Mouse (Mus musculus) frontal cortex, postnatal 10 days (tissue): ENCODE measurements around the gene Mindy4.
"Not testable (repeated sequence)": the region's sequence is repeated elsewhere in the genome, so short reads cannot be mapped to it uniquely, and the experiment has no call there.

Experiments
- DNase-seq, 2 experiments: peaks; one replicate each; pipeline ENCODE4 v3.0.0; 2022; ENCODE audit warnings: low spot score in 2 of 2, mixed read lengths in 1 of 2

Mindy4 gene

DNA sequence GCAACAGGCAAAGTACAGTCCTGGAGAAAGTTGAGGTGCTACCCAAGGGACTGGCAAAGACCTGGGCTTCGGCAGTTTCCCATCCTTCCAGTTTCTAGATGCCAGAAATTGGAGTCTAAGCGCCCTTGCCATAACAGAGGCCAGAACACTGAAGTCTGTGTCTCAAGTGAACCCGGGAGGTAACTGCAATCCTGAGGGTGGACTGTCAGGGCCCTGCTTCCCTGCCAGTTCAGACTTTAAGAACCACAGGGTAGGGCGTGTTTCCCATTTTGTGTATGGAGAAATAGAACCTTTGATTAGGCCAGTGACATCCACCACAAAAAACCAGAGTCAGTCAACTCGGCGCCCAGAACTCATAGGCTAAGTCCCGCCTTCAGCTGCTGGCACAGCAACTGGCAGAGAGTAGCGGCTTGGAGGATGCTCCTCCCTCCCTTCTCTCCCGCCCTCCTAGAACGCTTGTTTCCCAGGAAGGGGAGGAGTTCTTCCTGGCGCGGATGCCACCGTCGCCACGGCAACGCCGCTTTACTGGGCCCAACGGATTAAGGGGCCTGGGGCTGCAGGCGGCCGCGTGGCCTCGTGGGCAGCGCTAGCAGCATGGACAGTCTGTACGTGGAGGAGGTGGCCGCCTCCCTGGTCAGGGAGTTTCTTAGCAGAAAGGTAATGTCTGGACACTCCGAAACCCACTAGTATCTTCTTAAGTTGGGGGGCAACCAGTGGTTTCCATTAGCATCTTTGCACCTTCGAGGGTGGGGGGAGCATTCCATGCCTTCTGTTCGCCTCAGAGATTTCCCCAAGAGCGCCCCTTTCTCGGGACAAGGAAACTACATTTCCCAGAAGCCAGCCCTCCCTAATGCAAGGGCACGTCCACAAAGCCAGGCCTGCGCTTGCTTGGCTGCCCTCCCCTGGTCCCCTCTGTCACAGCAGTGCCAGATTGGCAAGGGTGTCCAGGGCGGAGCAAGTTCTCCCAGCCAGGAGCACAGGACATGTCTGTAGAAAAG is at the start of gene Mindy4:
Gene Mindy4, plus strand, starts transcription at position 471 of the 998 bp plus-strand sequence.
- DNase-seq: peak; percentile 86 to 87

GRCm38 (mm10) chr6:55159256-55159655 is 43.9 kb upstream of the Mindy4 start:
- DNase-seq: no peak

GRCm38 (mm10) chr6:55161311-55161761 is 41.8 kb upstream of the Mindy4 start:
- peak; percentile 30 to 53 for DNase-seq

DNA sequence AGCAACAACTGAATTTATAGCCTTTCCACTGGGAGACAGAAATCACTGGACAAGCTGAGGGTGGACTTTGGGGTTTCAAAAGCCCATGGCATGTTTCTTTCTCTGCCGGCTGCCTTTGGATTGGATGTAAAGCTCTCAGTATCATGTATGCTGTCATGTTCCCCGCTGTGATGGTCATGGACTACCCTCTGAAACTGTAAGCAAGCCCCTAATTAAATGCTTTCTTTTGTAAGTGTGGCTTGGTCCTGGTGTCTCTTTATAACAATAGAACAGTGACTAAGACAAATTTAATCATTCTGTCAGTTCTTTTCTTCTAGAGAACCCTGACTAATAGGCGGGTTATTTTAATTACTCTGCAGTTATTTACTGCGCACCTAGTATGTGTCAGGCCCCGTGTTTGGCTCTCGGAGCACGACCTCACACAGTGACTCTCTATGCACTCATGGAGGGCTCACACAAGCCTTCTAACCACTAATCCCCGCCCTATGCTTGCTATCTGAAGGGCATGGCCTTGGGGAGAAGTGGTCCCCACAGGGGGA is 40.1 kb upstream of the Mindy4 start:
- DNase-seq: no peak

- DNase-seq: peak; percentile 38 to 66
Observed at GRCm38 (mm10) chr6:55166777-55167463, 36.3 kb upstream of the Mindy4 start.

DNA sequence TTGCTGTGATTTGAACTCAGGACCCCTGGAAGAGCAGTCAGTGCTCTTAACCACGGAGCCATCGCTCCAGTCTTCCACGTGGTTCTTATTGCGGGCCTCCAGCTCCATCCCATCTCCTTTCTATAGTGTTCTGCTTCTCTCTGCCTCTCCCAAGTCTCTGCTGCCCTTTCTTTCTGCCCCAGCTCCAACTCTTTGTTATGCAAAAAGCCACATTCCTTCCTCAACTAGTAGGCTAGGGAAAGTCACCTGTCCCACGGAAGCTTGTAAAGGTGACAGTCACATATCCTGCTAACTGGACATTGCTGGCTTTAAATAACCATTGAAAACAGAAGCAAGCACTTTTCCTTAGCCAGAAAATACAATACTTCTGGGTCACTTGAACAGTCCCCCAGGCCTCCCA is 33.4 kb upstream of the Mindy4 start:
- DNase-seq: no peak

GRCm38 (mm10) chr6:55171638-55172037 is 31.5 kb upstream of the Mindy4 start:
- DNase-seq: no peak

GRCm38 (mm10) chr6:55173171-55173570 is 30.0 kb upstream of the Mindy4 start:
- no peak for DNase-seq

- no peak for DNase-seq
Observed at GRCm38 (mm10) chr6:55173941-55174349, 29.2 kb upstream of the Mindy4 start.

DNA sequence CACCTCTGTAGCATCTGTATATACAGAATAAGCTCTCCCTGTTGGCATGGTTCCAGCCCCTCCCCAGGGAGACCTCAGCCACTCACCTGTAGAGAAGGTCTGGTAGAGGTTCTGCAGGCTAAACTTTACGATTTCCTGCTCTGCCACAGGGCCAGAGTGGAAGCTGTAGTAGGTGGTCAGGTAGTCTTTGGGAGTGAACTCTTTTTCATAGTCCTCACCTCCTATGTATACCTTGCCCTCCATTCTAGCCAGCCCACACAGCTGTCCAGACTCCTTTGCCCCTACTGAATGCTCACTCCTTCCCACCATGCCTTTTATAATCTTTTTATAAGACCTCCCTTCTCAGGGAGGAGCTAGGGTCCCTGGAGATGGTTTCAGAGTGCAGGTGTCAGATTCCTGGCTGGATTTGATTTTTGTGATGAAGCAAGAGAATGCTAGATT is 28.4 kb upstream of the Mindy4 start, which contains the start of gene Inmt:
Gene Inmt, minus strand, starts transcription at position 303 of the 441 bp plus-strand sequence.
- no peak for DNase-seq

DNA sequence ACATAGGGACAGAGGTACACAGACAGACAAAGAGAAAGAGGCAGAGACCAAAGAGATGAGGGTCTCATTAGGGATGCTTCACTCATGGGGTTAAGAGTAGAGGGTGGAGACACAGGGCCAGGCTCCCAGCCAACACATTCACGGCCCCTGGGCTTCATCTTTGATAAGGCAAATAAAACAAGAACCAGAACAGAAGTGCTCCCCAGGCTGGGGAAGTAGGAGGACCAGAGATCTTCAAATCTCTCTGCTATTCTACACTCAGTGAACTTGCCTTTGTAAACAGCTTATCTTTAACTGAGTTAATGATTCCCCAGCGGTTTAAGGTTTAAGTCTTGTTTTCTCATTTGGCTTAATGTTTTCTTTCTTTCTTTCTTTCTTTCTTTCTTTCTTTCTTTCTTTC is 27.7 kb upstream of the Mindy4 start:
- no peak for DNase-seq

DNA sequence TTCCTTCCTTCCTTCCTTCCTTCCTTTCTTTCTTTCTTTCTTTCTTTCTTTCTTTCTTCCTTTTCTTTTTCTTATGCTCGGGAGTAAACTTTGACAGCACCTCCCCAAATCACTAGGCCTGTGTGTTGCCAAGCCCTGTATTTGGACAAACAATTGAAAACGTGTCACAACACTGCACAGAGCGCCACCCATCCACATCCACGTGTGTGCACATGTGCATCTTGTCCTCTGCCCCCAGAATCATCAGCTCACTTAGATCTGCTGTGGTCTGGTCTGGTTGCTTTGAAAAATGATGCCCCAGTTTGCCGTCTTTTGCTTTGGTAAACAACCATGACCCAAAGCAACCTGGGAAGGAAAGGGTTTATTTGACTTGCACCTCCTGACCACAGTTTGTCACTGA is 27.3 kb upstream of the Mindy4 start:
- no peak for DNase-seq

DNA sequence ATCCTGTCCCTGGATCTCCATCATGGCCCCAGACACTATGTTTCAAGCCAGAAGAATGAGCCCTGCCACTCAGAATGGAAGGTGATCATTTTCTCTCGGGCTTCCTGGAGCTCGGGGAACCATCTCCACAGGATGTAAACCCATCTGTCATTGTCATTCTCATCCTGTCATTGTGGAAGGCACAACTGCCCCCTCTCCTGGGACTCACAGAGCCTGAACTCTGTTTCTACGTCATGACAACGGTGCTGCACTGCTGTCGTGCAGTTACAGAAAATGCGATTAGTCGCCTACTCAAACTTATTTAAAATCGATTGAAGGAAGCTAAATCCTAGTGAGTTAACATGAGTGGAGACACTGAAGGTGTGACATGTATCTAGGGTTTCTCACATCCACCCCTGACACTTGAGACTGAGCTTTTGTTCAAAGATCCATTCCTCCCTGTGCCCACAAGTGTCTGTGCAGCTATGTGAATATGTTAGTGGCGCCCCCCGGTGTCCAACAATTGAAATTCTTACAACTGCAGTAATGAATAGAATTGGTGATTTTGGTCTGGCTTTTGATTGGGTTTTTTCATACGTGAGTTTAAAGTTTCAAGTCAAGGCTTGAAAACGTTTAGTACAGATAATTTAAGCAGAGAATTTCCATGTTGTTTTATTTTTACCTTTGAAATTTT is 26.0 kb upstream of the Mindy4 start:
- DNase-seq: no peak

GRCm38 (mm10) chr6:55179560-55179959 is 23.6 kb upstream of the Mindy4 start:
- no peak for DNase-seq

GRCm38 (mm10) chr6:55182655-55183430 is 20.3 kb upstream of the Mindy4 start:
- DNase-seq: no peak

DNA sequence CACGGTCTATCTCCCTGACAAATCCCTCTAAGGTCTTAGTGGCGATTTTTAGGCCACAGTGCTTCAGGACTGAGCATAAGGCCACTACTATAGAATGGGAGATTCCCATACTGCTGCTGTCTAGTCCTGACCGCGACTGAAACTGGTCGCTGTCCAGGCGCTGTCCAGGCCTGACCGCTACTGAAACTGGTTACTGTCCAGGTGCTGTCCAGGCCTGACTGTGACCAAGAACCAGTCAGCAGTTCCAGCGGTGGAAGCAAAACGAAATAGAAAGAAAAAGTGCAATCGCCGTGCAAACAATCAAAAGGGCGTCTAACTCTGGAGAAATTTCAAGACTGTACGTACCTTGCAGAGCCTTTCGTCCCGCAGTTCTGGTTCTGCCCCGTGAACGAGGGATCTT is 15.4 kb upstream of the Mindy4 start:
- not testable (repeated sequence) for DNase-seq

- DNase-seq: no peak
Observed at GRCm38 (mm10) chr6:55189406-55189805, 13.8 kb upstream of the Mindy4 start.

- no peak for DNase-seq
Observed at GRCm38 (mm10) chr6:55191537-55191936, 11.6 kb upstream of the Mindy4 start.

- DNase-seq: no peak
Observed at GRCm38 (mm10) chr6:55193171-55193570, 10.0 kb upstream of the Mindy4 start.

- no peak for DNase-seq
Observed at GRCm38 (mm10) chr6:55199047-55199446, 4.1 kb upstream of the Mindy4 start.

- DNase-seq: no peak
Observed at GRCm38 (mm10) chr6:55203931-55204330, 748 bp downstream of the Mindy4 start.
